Mouse (Mus musculus) monocyte, adult 5-6 weeks (primary cell): Measurements from ENCODE around the gene Gm20695. TPM values are rescaled to one million over a fixed set of nuclear protein-coding genes. Genes with fewer than 3 reads are reported as not detected.
"Not testable (repeated sequence)": the region's sequence is repeated elsewhere in the genome, so short reads cannot be mapped to it uniquely, and the experiment has no call there.

Source experiments
- ATAC-seq: fragments of 153-309, 156-312 bp; replicated peaks from 2 replicates; pipeline ENCODE4 v1.8.0; 2017; ENCODE audit warnings: mild to moderate bottlenecking; ENCODE audit not compliant: low TSS enrichment, insufficient number of reproducible peaks, severe bottlenecking, poor library complexity, low FRiP score
- total RNA-seq: library from RNA; stranded (forward); fragments of 200-1000, 200-491, 200-594 nt; gene quantifications from 3 replicates; pipeline ENCODE4 v1.2.3, GENCODE M21; 2017

Gene Gm20695
- total RNA-seq = 1.2 TPM in 1 of 3 replicates, not detected in the others

DNA sequence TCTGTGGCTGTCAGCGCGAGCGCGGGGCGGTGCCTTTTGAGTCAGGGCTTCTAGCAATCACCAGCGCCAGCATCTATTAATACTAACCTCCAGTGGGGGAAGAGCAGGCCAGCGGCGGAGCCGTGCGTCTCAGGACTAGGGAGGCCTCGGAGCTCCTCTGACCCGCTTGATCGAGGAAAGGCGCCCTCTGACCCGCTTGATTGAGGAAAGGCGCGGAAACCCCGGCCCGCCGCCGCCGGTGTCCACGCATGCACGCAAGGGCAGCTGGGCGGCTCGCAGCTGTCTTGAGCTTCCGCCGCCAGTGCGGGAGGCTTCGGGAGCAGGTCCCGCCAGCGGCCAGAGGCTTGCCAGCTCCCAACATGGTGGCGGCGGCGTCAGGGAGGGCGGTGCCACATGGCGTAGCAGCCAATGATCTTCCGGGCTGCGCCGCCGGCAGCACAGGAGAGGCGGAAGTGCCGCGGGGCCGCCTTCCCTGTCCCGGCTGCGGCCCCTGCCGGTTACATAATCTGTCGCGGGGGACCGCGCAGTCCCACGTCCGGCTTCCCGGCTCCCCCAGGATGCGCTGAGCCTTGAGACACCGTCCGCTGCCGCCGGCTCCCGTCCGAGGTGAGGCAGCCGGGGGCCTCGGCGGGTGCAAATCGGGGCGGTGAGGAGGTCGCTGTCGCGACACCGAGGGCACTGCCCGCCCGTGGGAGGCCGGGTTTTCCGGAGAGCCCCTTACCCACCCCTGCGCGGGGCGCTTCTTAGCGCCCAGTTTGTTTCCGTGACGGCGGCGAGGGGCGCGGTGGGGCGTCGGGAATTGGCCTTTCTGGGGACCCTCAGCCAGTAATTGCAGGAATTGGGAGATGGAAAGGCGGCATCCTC is at the start of gene Gm20695, which contains the start of gene Zfp597:
Gene Gm20695, plus strand, starts transcription at position 448 of the 864 bp plus-strand sequence.
Gene Zfp597, minus strand, starts transcription at position 361 of the 864 bp plus-strand sequence.
- peak; percentile 96 for ATAC-seq

DNA sequence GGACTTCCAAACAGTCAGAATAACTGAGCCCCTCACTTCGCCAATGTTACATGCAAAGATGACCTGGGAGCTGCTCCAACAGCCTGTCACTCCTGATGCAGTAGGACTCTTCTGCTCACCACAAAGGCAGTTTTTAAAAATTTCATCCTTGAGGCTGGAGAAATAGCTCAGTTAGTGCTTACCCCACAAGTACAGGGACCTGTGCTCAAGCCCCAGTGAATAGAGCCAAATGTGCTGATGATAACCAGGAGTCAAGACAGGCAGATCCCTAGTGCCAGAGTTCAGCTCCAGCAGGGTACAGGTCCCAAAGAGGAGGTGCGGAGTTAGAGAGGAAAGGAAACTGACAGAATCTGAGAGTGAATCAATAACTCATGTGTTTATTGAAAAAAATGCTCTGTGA is 49.0 kb upstream of the Gm20695 start:
- no peak for ATAC-seq

DNA sequence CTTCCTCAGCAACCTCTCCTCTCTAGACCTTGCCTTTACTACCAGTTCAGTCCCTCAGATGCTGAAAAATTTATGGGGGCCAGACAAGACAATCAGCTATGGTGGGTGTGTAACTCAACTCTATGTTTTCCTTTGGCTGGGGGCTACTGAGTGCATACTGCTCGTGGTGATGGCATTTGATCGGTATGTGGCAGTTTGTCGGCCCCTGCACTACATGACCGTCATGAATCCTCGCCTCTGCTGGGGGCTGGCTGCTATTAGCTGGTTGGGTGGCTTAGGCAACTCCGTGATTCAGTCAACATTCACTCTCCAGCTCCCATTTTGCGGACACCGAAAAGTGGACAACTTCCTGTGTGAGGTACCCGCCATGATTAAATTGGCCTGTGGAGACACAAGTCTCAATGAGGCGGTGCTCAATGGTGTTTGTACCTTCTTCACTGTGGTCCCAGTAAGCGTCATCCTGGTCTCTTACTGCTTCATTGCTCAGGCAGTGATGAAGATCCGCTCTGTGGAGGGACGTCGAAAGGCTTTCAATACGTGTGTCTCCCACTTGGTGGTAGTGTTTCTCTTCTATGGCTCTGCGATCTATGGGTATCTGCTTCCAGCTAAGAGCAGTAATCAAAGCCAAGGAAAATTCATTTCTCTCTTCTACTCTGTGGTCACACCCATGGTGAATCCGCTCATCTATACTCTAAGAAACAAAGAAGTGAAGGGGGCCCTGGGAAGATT is 45.1 kb upstream of the Gm20695 start:
- ATAC-seq = no peak

DNA sequence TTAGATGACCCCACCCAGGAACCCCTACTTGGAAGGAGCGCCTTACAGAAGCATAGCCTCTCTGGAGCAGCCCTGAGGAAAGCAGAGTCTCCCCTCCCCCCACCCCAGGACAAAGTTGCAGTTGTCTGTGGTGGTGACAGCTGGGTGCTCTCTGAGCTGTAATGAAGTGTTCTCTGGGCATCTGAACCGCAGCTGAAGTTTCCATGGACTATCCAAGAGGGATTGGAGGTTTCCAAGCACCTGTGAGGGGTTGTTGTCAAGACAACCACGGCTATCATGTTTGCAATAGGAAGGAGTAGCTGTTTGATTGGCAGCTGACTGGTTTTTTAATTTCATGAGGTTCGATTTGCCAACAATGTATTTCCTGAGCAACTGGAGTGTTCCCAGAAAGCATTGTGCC is 41.5 kb upstream of the Gm20695 start:
- ATAC-seq = no peak

DNA sequence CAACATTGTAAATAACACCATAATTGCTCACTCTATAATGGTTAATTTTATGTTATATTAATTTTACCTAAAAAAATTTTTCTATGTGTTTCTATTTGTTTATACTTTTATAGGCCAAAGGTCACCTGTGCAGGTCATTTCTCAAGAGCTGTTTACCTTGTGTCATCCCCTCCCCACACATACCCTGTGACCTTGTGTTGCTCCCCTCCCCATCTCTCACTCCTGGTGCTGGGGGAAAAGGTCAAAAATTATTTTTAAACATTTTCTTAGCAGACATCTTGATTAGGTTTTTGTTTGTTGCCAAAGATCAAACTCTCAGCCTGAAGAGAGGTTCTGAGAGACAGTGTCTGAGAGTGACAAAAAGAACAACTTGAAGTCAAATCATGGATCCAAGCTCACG is 40.7 kb upstream of the Gm20695 start:
- ATAC-seq = no peak

- peak; percentile 100 for ATAC-seq
Measured at GRCm38 (mm10) chr16:3846711-3847518, 37.5 kb upstream of the Gm20695 start, which contains the start of gene Zfp174. Zfp174 (plus strand) TSS chr16:3847268.

DNA sequence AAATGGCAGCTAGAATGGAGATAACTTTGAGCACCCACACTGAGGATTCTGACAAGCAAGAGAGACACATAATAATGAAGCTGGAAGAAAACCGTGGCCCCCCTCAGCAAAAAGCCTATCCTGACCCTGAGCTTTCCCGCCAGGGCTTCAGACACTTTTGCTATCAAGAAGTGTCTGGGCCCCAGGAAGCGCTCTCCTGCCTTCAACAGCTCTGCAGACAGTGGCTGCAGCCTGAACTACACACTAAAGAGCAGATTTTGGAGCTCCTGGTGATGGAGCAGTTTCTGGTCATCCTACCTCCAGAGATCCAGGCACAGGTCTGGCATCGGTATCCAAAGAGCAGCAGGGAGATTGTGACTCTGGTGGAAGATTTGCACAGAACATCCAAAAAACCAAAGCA is 36.6 kb upstream of the Gm20695 start:
- ATAC-seq = no peak

DNA sequence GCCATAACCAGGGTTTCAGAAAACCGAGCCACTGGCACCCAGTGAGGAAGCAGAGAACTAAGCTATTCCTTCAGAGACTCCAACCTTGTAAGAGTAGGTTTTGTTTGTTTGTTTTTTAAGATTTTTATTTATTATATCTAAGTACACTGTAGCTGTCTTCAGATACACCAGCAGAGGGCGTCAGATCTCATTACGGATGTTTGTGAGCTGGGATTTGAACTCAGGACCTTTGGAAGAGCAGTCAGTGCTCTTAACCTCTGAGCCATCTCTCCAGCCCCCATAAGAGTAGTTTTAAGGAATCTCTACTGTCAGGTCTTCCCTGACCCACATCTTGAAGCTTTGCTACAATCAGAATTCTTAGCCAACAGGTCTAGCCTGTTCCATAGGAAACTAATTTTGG is 36.0 kb upstream of the Gm20695 start:
- ATAC-seq = no peak

- not testable (repeated sequence) for ATAC-seq
Measured at GRCm38 (mm10) chr16:3851301-3851700, 33.1 kb upstream of the Gm20695 start.

GRCm38 (mm10) chr16:3852586-3852985 is 31.9 kb upstream of the Gm20695 start:
- no peak for ATAC-seq

DNA sequence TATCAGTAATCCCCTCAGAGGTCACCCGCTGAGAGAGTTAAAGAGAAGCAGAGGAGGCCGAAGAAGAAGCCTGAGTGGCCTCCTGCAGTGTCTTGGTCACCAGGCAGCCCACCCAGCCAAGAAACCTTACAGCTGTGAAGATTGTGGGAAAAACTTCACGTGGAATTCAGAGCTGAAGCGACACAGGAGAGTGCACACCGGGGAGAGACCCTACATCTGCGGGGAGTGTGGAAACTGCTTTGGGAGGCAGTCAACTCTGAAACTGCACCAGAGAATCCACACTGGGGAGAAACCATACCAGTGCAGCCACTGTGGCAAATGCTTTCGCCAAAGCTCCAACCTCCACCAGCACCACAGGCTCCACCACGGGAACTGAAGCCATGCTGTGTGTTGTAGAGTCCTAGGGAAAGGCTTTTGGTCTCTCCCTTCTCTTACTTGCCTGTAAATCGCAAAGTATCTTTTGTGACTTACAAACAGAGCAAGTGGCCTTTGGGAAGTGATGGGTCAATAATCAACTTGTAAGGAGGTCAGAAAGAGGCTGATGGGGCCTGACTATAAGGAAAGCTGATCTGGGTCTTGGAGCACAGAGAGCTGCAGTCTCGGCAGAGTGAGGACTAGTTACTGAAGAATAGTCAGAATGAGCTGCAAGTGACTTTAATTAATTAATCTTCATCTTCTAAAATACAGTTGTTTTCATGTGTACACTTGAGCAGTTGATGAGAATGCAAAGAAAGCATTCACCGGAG is 29.8 kb upstream of the Gm20695 start:
- ATAC-seq = no peak

GRCm38 (mm10) chr16:3855776-3856175 is 28.7 kb upstream of the Gm20695 start:
- ATAC-seq = no peak

DNA sequence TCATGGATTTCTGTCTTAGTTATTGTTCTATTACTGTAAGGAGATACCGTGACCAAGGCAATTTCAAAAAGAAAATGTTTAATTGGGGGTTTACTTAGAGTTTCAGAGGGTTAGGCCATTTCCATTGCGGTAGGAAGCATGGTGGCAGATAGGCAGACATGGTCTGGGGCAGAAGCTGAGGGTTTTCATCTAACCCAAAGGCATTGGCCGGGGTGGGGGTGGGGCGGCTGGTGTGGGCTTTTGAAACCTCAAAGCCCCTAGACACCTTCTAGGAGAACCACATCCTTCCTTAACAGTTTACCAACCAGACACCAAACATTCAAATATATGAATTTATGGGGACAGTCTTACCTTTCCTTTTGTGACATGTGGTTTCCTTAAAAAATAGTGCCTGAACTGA is 25.2 kb upstream of the Gm20695 start:
- no peak for ATAC-seq

GRCm38 (mm10) chr16:3871815-3872214 is 12.6 kb upstream of the Gm20695 start:
- 0 out of 2 replicates have a peak, but pooled peaks have one; percentile 14 for ATAC-seq

GRCm38 (mm10) chr16:3872216-3873047 is 12.0 kb upstream of the Gm20695 start, which contains the start of gene Naa60:
Naa60 (plus strand) TSS chr16:3872375.
- ATAC-seq = peak; percentile 88

DNA sequence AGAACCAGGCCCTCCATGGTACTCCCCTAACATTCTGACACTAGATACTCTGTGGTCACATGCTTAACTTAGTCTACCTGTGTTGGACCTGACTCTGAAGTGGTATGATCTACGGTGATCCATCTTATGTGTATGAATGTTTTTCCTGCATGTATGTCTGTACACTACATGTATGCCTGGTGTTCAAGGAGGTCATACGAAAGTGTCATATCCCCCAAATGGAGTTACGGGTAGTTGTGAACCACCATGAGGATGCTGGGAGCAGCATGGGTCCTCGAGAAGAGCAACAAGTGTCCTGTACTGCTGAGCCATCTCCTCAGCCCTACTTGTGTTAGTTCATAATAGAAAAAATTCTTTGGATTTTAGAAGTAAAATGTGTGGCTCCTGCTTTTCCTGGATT is 8.1 kb upstream of the Gm20695 start:
- no peak for ATAC-seq

DNA sequence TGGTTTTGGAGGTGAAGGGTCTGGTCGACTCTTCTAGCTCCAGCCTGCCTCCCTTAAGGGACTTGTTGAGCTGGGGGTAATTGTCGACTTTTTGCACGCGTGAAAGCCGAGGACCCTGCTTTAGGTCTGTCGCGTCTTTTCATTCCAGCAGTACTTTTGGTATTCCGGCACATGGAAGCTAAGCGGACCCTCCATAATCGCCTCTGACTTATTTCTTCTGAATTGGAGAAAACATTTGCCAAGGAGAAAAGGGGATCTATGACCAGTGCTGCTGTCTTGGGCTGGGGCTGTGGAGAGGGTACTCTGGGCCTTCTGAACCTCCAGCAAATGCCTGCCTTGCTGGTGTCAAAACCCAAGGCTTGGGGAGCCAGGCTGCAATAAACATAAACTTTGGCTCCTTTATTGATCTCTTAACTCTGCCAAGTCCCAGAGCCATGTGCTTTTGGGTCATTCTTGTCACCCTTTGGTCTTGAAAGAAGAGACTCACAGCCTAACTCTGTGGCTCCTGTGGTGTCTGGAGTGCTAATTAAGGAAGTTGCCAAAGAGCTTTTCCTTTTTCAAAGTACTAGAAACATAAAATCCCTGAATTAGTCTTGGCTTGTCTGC is 720 bp downstream of the Gm20695 start:
- ATAC-seq = no peak
